Mouse (Mus musculus) forebrain, embryonic 10.5 days (tissue): ENCODE measurements around the gene Agps. TPM values are rescaled to one million over a fixed set of nuclear protein-coding genes. Genes with fewer than 3 reads are reported as not detected.

Source experiments
- DNase-seq: peaks from one replicate; pipeline ENCODE4 v3.0.0-alpha.2; 2017; ENCODE audit warnings: low spot score; ENCODE audit errors: extremely low spot score
- H3K27ac ChIP-seq: fragments of 300-500 bp; sonication (generic); 2 replicates; pipeline ENCODE4 v1.5.1; 2016; ENCODE audit warnings: mild to moderate bottlenecking
- H3K27me3 ChIP-seq: fragments of 300-500 bp; sonication (generic); 2 replicates; pipeline ENCODE4 v1.6.1; 2016; ENCODE audit warnings: mild to moderate bottlenecking; ENCODE audit not compliant: poor library complexity, severe bottlenecking
- H3K36me3 ChIP-seq: fragments of 300-500 bp; sonication (generic); replicated peaks from 2 replicates; pipeline ENCODE4 v1.6.1; 2016; ENCODE audit warnings: mild to moderate bottlenecking, moderate library complexity
- H3K4me1 ChIP-seq: fragments of 300-500 bp; sonication (generic); 2 replicates; pipeline ENCODE4 v1.6.1; 2016
- H3K4me3 ChIP-seq: fragments of 300-500 bp; sonication (generic); 2 replicates; pipeline ENCODE4 v1.5.1; 2016; ENCODE audit warnings: mild to moderate bottlenecking, moderate library complexity
- H3K9me3 ChIP-seq: fragments of 300-500 bp; sonication (generic); 2 replicates; pipeline ENCODE4 v1.6.1; 2016; ENCODE audit warnings: mild to moderate bottlenecking, moderate library complexity
- WGBS: fragments of 180-500 bp; shearing (Covaris S2); methylation state at CpG from one replicate; pipeline ENCODE4 v1.1.7; 2016; 5-methylcytosine and 5-hydroxymethylcytosine counted together
- polyA plus RNA-seq: library from polyadenylated mRNA; unstranded; fragments of >200 nt; fragmentation: Nextera tagmentation; extraction: Ambion mirVana; gene quantifications from 2 replicates; pipeline ENCODE4 v1.2.1, GENCODE M21; 2016

Gene Agps
- polyA plus RNA-seq, 1 experiment from 2014 or later = 41.4 TPM

GRCm38 (mm10) chr2:75842302-75842701 lies 10.3 kb downstream of the Agps start:
- Histone ChIP-seq H3K4me3 (no peak overlapping the region), H3K36me3 (no peaks in the 10 kb centered on the region), H3K9me3 (no peaks in the 10 kb centered on the region), H3K27me3 (no peaks in the 10 kb centered on the region), H3K4me1 (peaks cover 4% of the 10 kb centered on the region; the same call in 1 of the 2 replicates), H3K27ac (no peak overlapping the region)
- WGBS = 95% methylated on average over 2 of the region's 2 CpGs
- no peak for DNase-seq

DNA sequence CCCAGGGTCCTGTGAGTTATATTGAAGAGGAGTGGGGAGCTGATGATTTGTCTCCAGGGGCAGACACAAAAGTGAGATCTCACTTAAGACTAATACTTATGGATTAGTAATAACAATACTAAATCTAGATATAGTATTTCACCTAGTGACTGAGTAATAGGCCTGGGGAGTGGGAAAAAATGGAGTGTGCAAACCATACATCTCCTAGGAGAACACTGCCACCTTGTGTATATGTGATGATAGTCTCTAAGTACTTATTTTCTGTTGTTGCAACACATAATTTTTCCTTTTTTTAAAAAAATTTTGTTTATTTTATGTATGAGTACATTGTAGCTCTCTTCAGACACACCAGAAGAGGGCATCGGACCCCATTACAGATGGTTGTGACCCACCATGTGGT lies 15.7 kb downstream of the Agps start:
- no peaks in the 10 kb centered on the region for H3K36me3 ChIP-seq
- WGBS = 95% methylated on average over 1 of the region's 1 CpGs
- H3K9me3 ChIP-seq = no peaks in the 10 kb centered on the region
- H3K4me3 ChIP-seq = no peak overlapping the region
- H3K27ac ChIP-seq = no peak overlapping the region
- DNase-seq = no peak
- no peaks in the 10 kb centered on the region for H3K27me3 ChIP-seq
- peaks cover 4% of the 10 kb centered on the region; the same call in 1 of the 2 replicates for H3K4me1 ChIP-seq

DNA sequence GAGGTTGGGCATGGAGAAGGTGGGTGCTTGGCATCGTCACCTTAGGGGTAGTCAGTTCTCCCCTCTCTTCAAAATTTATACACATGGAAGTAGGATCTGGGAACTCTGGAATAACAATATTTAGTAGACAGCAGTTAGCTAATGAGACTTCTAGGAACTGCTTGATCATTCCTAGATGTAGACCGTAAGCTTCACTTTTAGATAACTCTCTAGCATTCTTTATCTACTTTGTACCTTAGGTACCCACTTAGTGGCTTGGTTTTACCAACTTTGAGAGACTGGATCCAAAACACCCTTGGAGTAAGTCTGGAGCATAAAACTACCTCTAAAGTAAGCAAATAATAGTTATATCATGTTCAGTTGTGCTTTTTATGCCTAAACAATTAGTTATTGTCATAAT lies 20.5 kb downstream of the Agps start:
- no peak overlapping the region for H3K27ac ChIP-seq
- 92% methylated on average over 2 of the region's 2 CpGs for WGBS
- no peaks in the 10 kb centered on the region for H3K27me3 ChIP-seq
- H3K4me1 ChIP-seq = no peaks in the 10 kb centered on the region
- no peak overlapping the region for H3K4me3 ChIP-seq
- DNase-seq = no peak
- H3K9me3 ChIP-seq = no peaks in the 10 kb centered on the region
- H3K36me3 ChIP-seq = peaks cover 16% of the 10 kb centered on the region

GRCm38 (mm10) chr2:75854136-75854535 lies 22.2 kb downstream of the Agps start:
- no peak for DNase-seq
- no peak overlapping the region for H3K4me3 ChIP-seq
- H3K27ac ChIP-seq = no peak overlapping the region
- peaks cover 30% of the 10 kb centered on the region for H3K36me3 ChIP-seq
- 70% methylated on average over 3 of the region's 3 CpGs for WGBS
- H3K9me3 ChIP-seq = no peaks in the 10 kb centered on the region
- H3K4me1 ChIP-seq = no peaks in the 10 kb centered on the region
- H3K27me3 ChIP-seq = no peaks in the 10 kb centered on the region

DNA sequence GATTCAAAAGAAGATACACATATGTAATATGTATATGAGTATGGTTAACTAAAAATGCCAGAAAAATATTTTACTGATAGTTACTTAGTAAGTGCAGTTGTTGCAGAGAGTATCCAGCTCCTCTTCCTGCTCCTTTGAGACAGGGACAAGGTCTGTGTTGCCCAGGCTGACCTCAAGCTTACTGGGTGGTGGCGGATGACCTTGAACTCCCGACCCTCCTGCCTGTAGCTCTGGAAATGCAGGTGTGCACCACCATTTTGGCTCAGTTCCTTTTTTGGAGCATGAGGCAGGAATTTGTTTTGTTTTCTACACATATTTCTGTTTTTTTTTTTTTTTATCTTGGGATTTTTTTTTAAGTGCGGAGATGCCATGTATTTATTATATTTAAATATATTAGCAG lies 29.1 kb downstream of the Agps start:
- DNase-seq = no peak
- WGBS = 88% methylated on average over 3 of the region's 3 CpGs
- Histone ChIP-seq H3K4me3 (no peak overlapping the region), H3K36me3 (peaks cover 53% of the 10 kb centered on the region), H3K27me3 (no peaks in the 10 kb centered on the region), H3K4me1 (no peaks in the 10 kb centered on the region), H3K9me3 (no peaks in the 10 kb centered on the region), H3K27ac (no peak overlapping the region)

DNA sequence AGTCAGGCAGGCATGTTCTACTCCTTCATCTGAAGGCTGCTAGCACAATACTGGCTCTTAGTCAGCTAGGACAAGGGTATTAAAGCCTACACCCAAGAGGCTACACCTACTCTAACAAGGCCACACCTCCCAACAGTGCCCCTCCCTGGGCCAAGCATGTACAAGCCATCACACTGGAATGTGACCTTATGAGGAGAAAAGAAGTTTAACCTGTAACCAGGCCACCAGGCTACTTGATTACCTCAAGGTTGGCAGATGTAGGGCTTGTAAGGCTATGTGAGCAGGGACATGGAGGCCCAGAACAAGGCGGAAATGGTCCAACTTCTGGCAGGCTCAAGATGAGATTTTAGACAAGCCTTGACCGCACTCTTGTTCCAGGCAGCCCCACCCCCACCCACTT lies 37.6 kb downstream of the Agps start:
- WGBS = 95% methylated on average over 2 of the region's 2 CpGs
- Histone ChIP-seq H3K36me3 (peaks cover 35% of the 10 kb centered on the region), H3K27ac (no peak overlapping the region), H3K4me3 (no peak overlapping the region), H3K27me3 (no peaks in the 10 kb centered on the region), H3K9me3 (no peaks in the 10 kb centered on the region), H3K4me1 (peaks cover 4% of the 10 kb centered on the region; the same call in 1 of the 2 replicates)
- no peak for DNase-seq

- H3K4me3 ChIP-seq = no peak overlapping the region
- H3K36me3 ChIP-seq = peaks cover 39% of the 10 kb centered on the region
- no peaks in the 10 kb centered on the region for H3K27me3 ChIP-seq
- H3K27ac ChIP-seq = no peak overlapping the region
- H3K9me3 ChIP-seq = no peaks in the 10 kb centered on the region
- no peak for DNase-seq
- 52% methylated on average over 3 of the region's 3 CpGs for WGBS
- peaks cover 4% of the 10 kb centered on the region; the same call in 1 of the 2 replicates for H3K4me1 ChIP-seq
Observed at GRCm38 (mm10) chr2:75874008-75874559, 42.1 kb downstream of the Agps start.

DNA sequence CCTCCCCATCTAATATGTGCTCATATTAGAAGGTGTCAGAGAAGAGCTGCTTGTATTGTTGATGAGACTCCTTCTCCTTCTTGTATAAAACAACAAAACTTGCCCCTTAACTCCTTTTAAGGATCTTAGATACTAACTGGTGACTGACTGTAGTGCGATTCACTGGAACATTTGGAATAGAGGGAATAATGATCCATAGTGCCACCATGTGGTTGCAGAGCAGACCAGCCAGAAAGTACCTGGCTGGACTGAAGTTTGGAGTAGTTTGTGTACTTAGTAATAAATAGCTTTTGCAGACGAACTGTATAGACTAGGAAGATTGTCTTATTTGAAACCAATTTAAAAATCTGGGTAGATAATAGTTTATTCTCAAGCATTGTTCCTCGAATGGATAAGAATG lies 47.8 kb downstream of the Agps start:
- Histone ChIP-seq H3K27me3 (no peaks in the 10 kb centered on the region), H3K9me3 (no peaks in the 10 kb centered on the region), H3K4me3 (no peak overlapping the region), H3K36me3 (peaks cover 21% of the 10 kb centered on the region), H3K27ac (no peak overlapping the region), H3K4me1 (no peaks in the 10 kb centered on the region)
- WGBS = 67% methylated on average over 3 of the region's 3 CpGs
- DNase-seq = no peak

- Histone ChIP-seq H3K9me3 (no peaks in the 10 kb centered on the region), H3K4me3 (no peak overlapping the region), H3K36me3 (peaks cover 11% of the 10 kb centered on the region), H3K27me3 (no peaks in the 10 kb centered on the region), H3K27ac (no peak overlapping the region), H3K4me1 (no peaks in the 10 kb centered on the region)
- peak; percentile 43 for DNase-seq
- WGBS = 51% methylated on average over 1 of the region's 1 CpGs
Observed at GRCm38 (mm10) chr2:75883543-75883942, 51.6 kb downstream of the Agps start.

GRCm38 (mm10) chr2:75891981-75892380 lies 60.0 kb downstream of the Agps start:
- 73% methylated on average over 4 of the region's 4 CpGs for WGBS
- no peak overlapping the region for H3K4me3 ChIP-seq

GRCm38 (mm10) chr2:75895711-75896110 lies 63.7 kb downstream of the Agps start:
- 88% methylated on average over 5 of the region's 5 CpGs for WGBS
- peaks cover 6% of the 10 kb centered on the region for H3K9me3 ChIP-seq
- no peak overlapping the region for H3K27ac ChIP-seq
- peaks cover 5% of the 10 kb centered on the region; the same call in 1 of the 2 replicates for H3K4me1 ChIP-seq
- H3K36me3 ChIP-seq = peaks cover 27% of the 10 kb centered on the region
- no peak overlapping the region for H3K4me3 ChIP-seq
- no peaks in the 10 kb centered on the region for H3K27me3 ChIP-seq
- DNase-seq = no peak

More at GRCm38 (mm10) chr2:75891981-75892380, 60.0 kb downstream of the Agps start:
- no peak overlapping the region for H3K27ac ChIP-seq
- no peaks in the 10 kb centered on the region for H3K27me3 ChIP-seq
- H3K36me3 ChIP-seq = peaks cover 18% of the 10 kb centered on the region
- DNase-seq = no peak
- no peaks in the 10 kb centered on the region for H3K9me3 ChIP-seq
- H3K4me1 ChIP-seq = peaks cover 5% of the 10 kb centered on the region; the same call in 1 of the 2 replicates

DNA sequence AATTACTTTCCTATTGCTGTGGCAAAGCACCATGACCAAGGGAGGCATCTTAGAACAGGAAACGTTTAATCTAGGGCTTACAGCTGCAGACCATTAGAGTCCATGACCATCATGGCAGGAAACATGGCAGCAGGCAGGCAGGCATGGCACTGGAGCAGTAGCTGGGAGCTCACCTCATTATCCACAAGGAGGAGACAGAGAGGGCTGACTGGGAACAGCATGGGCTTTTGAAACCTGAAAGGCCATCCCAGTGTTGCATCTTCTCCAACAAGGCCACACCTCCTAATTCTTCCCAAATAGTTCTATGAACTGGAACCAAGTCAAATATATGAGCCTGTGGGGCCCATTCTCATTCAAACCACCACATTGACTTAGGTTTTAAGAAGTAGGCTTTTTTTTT lies 68.3 kb downstream of the Agps start:
- peaks cover 39% of the 10 kb centered on the region for H3K36me3 ChIP-seq
- DNase-seq = no peak
- no peak overlapping the region for H3K27ac ChIP-seq
- H3K27me3 ChIP-seq = no peaks in the 10 kb centered on the region
- no peaks in the 10 kb centered on the region for H3K4me1 ChIP-seq
- WGBS = 83% methylated on average over 1 of the region's 1 CpGs
- peaks cover 6% of the 10 kb centered on the region for H3K9me3 ChIP-seq
- H3K4me3 ChIP-seq = no peak overlapping the region

DNA sequence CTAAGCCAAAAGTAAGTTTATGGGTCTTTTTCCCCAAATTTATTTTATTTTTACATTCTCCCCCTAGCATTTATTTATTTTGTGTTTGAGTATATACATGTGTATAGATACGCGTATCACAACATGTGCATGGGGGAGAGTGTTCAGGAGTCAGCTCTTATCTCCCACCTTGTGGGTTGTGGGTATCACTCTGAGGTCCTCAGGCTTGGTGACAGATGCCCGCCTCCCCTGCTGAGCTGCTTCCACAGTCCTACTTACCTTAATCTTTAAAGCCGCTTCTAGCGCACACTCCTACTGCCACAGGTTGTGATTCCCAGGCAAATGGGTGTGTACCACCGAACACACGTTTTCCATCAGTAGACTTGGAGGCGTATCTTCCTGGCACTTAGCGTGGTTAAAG lies 69.9 kb downstream of the Agps start:
- peaks cover 6% of the 10 kb centered on the region for H3K9me3 ChIP-seq
- no peaks in the 10 kb centered on the region for H3K4me1 ChIP-seq
- 90% methylated on average over 9 of the region's 9 CpGs for WGBS
- no peak overlapping the region for H3K4me3 ChIP-seq
- H3K27ac ChIP-seq = no peak overlapping the region
- H3K27me3 ChIP-seq = no peaks in the 10 kb centered on the region
- H3K36me3 ChIP-seq = peaks cover 45% of the 10 kb centered on the region
- DNase-seq = no peak

DNA sequence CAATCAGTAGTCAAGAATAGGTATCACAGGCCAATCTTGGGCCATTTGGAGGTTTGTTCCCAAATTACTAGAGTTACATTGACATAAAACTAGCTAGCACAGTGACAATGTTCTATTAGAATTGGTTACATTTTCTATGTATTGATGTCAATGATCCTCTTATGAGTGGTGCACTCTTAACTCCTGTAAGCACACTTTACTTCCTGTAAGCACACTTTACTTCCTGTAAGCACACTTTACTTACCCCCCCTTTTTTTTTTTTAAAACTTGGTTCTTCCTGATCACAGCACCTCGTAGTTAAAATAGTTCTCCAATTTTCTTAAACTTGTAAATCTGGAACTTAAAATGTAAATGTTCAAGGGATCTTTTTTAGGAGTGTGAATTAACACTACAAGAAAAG lies 75.2 kb downstream of the Agps start:
- WGBS = 94% methylated on average over 1 of the region's 1 CpGs
- DNase-seq = no peak
- Histone ChIP-seq H3K9me3 (no peaks in the 10 kb centered on the region), H3K4me1 (no peaks in the 10 kb centered on the region), H3K27ac (no peak overlapping the region), H3K4me3 (no peak overlapping the region), H3K27me3 (no peaks in the 10 kb centered on the region), H3K36me3 (peaks cover 59% of the 10 kb centered on the region)
